Mouse (Mus musculus) heart, embryonic 13.5 days (tissue): ENCODE measurements at regions not wholly inside any gene's neighbourhood (a gene's known extent, or its start where the extent isn't known, plus 50 kb on each side); places are given as distances from the start of the nearest gene placed in this dataset.

Source experiments
- ATAC-seq: fragments of 200-750 bp; cut with Nextera tagmentation; 2 replicates; pipeline ENCODE4 v1.8.0; 2017; ENCODE audit warnings: moderate TSS enrichment; ENCODE audit not compliant: insufficient number of reproducible peaks, low FRiP score, low TSS enrichment; ENCODE audit errors: extremely low read depth
- H3K27ac ChIP-seq: fragments of 300-500 bp; sonication (generic); replicated peaks from 2 replicates; pipeline ENCODE4 v1.5.1; 2015; ENCODE audit warnings: moderate library complexity, mild to moderate bottlenecking, inconsistent platforms
- H3K27me3 ChIP-seq: fragments of 300-500 bp; sonication (generic); replicated peaks from 2 replicates; pipeline ENCODE4 v1.6.1; 2015; ENCODE audit warnings: mild to moderate bottlenecking, inconsistent platforms
- H3K36me3 ChIP-seq: fragments of 300-500 bp; sonication (generic); 2 replicates; pipeline ENCODE4 v1.6.1; 2015; ENCODE audit warnings: mild to moderate bottlenecking, inconsistent platforms
- H3K4me1 ChIP-seq: fragments of 300-500 bp; sonication (generic); 2 replicates; pipeline ENCODE4 v1.6.1; 2015; ENCODE audit warnings: inconsistent platforms
- H3K4me2 ChIP-seq: fragments of 300-500 bp; sonication (generic); 2 replicates; pipeline ENCODE4 v1.6.1; 2015; ENCODE audit warnings: inconsistent platforms, mild to moderate bottlenecking, moderate library complexity
- H3K4me3 ChIP-seq: fragments of 300-500 bp; sonication (generic); 2 replicates; pipeline ENCODE4 v1.5.1; 2015; ENCODE audit warnings: moderate library complexity, mild to moderate bottlenecking, inconsistent platforms
- H3K9ac ChIP-seq: fragments of 300-500 bp; sonication (generic); 2 replicates; pipeline ENCODE4 v1.6.1; 2015; ENCODE audit warnings: inconsistent platforms, mild to moderate bottlenecking, moderate library complexity
- H3K9me3 ChIP-seq: fragments of 300-500 bp; sonication (generic); 2 replicates; pipeline ENCODE4 v1.6.1; 2016; ENCODE audit warnings: inconsistent platforms
- WGBS: fragments of 180-500 bp; shearing (Covaris S2); methylation state at CpG from one replicate; pipeline ENCODE4 v1.1.7; 2015; ENCODE audit warnings: mixed read lengths; 5-methylcytosine and 5-hydroxymethylcytosine counted together

DNA sequence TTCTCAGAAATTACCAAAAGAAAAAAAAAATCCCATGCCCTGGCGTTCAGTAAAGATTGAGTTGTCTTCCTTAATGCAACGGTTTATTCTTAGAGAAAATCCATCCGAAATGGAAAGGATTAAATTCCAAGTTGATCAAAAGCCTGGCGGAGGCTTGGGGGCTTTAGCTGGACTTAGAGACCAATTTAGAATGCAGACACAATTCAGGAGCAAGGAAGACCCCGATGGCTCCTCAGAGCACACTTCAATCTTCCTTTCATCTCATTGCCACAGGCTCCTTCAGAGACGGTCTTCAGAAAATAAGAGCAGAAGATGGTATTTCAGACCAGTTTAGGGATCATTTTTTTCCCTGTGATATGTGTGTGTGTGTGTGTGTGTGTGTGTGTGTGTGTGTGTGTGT, 171.8 kb downstream of the Ankrd50 start:
- H3K4me2 ChIP-seq, result no peak overlapping the region
- H3K4me3 ChIP-seq, result no peak overlapping the region
- no peak overlapping the region for H3K9ac ChIP-seq
- WGBS, result 78% methylated on average over 6 of the region's 6 CpGs
- no peaks in the 10 kb centered on the region for H3K36me3 ChIP-seq
- no peaks in the 10 kb centered on the region for H3K27me3 ChIP-seq
- H3K4me1 ChIP-seq, result peaks cover 24% of the 10 kb centered on the region
- H3K9me3 ChIP-seq, result no peaks in the 10 kb centered on the region
- ATAC-seq, result no peak
- no peak overlapping the region; the same call in 1 of the 2 replicates for H3K27ac ChIP-seq

DNA sequence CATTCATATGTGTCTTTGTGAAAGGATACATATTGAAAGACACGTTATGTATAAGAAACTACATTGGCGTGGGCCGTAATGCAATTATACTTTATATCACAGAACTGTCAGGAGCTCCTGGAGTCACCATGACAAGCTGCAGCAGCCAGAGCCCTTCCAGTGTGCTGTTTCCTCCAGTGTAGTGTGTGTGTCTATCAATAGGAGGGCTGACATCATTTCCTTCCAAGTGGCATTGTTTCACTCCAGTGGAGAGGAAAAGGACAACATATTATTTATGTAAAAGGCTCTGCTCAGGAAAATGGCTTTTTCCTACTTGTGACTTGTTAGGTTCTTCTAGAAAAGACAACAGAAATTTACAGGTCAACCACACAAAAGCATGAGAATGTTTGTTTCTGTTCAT, 172.5 kb downstream of the Ankrd50 start:
- ATAC-seq, result no peak
- 28% methylated on average over 3 of the region's 3 CpGs for WGBS
- no peak overlapping the region for H3K9ac ChIP-seq

DNA sequence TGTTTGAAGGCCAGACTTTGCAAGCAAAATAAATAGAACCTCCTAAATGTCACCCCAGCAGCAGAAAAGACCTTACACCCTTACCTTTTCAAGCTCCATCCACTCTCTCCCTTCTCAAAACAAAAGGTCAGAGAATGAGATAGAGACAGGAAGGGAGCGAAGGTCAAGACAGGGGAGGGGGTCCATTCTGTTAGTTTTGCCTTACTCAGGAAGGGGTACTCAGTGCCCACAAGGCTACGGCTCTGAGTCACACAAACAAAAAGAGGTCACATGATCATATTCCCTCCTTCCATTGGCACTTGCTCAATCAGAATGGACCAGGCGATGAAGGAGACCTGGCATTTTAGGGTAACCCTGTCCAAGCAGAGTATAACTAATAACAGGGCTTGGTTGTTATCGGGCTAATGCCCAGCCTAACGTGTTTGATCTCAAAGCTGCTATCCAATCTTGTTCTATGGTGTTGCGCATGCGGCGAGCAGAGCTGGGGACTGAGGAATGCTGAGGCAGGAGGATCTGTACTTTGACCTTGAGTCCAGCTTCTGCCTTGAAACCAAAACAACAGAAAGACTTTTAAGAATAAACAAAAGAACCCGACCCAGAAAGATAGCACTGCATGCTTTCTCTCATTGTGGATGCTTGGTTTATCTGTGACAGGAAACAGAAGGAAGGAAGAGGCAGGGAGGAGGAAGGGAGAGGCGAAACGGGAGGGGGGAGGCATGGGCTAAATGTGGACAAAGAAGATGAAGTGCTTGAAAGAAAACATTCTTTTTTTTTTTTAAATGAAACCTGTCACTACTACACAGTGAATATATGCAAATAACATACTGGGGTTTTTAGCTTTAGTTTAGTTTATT, 184.5 kb downstream of the Ankrd50 start:
- Histone ChIP-seq H3K9ac (no peak overlapping the region), H3K4me2 (no peak overlapping the region), H3K27me3 (no peaks in the 10 kb centered on the region), H3K36me3 (no peaks in the 10 kb centered on the region), H3K4me3 (no peak overlapping the region), H3K9me3 (peaks cover 9% of the 10 kb centered on the region; the same call in 1 of the 2 replicates), H3K4me1 (peaks cover 18% of the 10 kb centered on the region), H3K27ac (peak overlapping the region; percentile 78)
- WGBS, result 45% methylated on average over 11 of the region's 11 CpGs
- no peak for ATAC-seq

More for the DNA sequence above, 172.5 kb downstream of the Ankrd50 start:
- H3K36me3 ChIP-seq, result no peaks in the 10 kb centered on the region
- peaks cover 27% of the 10 kb centered on the region for H3K4me1 ChIP-seq
- peak overlapping the region; percentile 77 for H3K27ac ChIP-seq
- no peaks in the 10 kb centered on the region for H3K27me3 ChIP-seq
- no peak overlapping the region for H3K4me2 ChIP-seq
- H3K9me3 ChIP-seq, result no peaks in the 10 kb centered on the region
- no peak overlapping the region for H3K4me3 ChIP-seq

DNA sequence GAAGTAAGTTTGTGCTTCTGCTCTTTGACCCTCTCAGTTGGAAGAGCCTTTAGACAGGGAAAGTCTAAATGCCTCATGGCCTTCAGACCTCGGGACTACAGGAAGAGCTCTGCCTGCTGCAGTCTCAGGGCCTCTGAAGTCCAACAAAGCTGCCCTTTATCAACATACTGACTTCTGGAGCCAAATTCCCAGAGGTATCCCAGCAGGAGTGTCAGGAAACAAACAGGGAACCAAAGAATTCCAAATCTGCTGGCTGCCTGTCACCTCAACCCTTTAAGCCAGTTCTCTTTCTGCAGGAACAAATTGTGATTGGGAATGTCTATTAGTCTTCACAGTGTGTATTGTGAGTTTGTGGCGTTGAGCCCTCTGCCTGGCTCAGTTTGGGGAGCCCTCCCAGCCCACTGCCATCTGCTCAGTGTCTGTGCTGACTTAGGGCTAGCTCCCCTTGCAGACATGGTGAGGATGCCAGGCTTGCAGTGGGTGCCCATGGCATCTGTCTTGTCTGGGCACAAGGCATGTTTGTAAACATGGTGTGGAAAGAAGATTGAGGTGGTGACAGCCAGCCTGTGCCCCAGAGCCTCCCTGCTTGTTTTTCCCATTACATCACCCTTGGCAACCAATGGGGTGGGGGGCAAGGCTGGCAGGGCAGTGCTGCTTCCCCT, 185.3 kb downstream of the Ankrd50 start:
- ATAC-seq, result no peak
- Histone ChIP-seq H3K36me3 (no peaks in the 10 kb centered on the region), H3K27ac (peak overlapping the region; percentile 78), H3K9ac (no peak overlapping the region), H3K4me1 (peaks cover 18% of the 10 kb centered on the region), H3K4me2 (no peak overlapping the region), H3K4me3 (no peak overlapping the region), H3K27me3 (no peaks in the 10 kb centered on the region), H3K9me3 (peaks cover 8% of the 10 kb centered on the region; the same call in 1 of the 2 replicates)
- 5% methylated on average over 2 of the region's 2 CpGs for WGBS

DNA sequence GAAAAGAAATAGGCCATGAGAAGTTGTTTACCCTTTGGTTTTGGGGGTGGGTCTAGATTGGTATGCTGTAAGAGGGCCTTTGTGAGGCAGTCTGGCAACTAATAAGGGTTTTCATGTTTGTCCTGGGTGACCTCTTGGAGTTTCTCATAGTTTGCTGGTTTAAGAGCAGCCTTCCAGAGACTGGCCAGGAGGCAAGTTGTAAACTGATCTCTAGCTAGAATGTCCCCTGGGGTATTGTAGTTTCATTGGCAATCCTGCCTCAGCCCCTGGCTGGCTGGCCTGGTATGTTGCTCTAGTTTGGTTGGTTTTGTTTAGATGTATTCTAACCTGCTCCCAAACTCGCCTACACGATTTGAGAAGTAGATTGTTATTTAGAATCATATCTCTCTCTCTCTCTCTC, 187.1 kb downstream of the Ankrd50 start:
- H3K27me3 ChIP-seq, result no peaks in the 10 kb centered on the region
- H3K4me3 ChIP-seq, result no peak overlapping the region
- H3K9ac ChIP-seq, result no peak overlapping the region
- no peak for ATAC-seq
- no peaks in the 10 kb centered on the region for H3K36me3 ChIP-seq
- no peaks in the 10 kb centered on the region for H3K9me3 ChIP-seq
- H3K4me2 ChIP-seq, result no peak overlapping the region
- H3K27ac ChIP-seq, result no peak overlapping the region
- peaks cover 18% of the 10 kb centered on the region for H3K4me1 ChIP-seq
- WGBS, result 75% methylated on average over 2 of the region's 2 CpGs

DNA sequence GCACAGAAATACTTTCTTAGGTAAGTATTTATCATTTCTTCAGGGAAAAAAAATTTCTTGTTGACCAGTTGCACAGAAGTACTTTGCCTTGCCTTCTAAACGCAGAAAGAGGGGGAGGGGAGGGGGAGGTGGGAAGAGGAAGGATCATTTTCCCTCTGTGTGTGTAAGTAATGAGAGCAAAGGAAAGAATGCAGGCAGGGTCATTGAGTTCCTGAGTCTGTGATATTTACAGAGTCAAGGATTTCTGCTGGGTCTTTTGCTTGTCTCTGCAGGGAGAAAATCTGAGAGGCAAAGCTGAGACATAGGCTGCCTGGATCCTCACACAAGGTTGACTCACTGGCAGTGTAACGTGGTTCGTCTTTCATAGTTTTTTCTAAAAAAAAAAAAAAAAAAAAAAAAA, 195.6 kb downstream of the Ankrd50 start:
- no peak overlapping the region for H3K4me2 ChIP-seq
- 0 out of 2 replicates have a peak overlapping the region, but pooled peaks have one; percentile 44 for H3K9ac ChIP-seq
- H3K27me3 ChIP-seq, result no peaks in the 10 kb centered on the region
- no peak overlapping the region for H3K4me3 ChIP-seq
- peaks cover 6% of the 10 kb centered on the region; the same call in 1 of the 2 replicates for H3K9me3 ChIP-seq
- 26% methylated on average over 3 of the region's 3 CpGs for WGBS
- peak overlapping the region; percentile 28; the same call in 1 of the 2 replicates for H3K27ac ChIP-seq
- no peak for ATAC-seq
- H3K36me3 ChIP-seq, result no peaks in the 10 kb centered on the region
- peaks cover 25% of the 10 kb centered on the region for H3K4me1 ChIP-seq

DNA sequence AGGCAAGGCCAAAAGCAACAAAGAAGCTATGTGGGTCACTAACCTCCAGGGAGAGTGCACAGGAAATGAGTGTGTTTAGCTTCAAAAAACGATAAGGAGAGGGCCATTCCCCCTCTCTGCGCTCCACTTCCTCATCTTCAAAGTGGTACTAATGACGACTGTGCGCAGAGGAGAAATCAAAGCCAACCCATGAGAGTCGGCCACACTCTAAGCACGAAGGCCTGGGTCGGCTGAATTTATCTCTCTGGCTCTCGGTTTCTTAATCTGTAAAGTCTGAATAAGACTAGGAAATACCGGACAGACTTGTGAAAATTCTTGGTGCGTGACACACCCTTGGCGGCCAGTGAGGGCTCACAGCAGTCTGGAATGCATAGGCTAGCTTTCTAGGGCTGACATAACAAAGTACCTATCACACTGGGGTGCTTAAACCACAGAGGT, 200.9 kb downstream of the Ankrd50 start:
- H3K9me3 ChIP-seq, result peaks cover 6% of the 10 kb centered on the region; the same call in 1 of the 2 replicates
- H3K4me2 ChIP-seq, result peak overlapping the region; percentile 42
- no peak overlapping the region for H3K4me3 ChIP-seq

DNA sequence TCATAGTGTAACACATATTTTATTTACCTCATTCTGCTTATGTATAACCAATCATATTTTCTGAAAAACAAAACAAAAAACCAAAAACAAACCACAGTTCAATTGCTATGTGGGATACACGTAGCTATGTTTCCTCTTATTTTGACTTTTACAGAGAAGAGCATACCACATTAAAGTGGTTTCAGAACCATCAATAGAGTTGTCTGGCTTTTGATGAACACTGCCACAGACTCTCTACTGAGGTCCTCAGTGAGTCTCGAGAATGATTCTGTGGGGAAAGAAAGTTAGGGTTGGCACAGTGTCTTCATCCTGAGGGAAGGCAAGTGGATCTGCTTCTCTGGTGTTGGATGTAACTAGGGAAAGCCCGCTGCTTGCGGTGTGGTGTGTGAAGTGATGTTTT, 201.8 kb downstream of the Ankrd50 start:
- no peak overlapping the region for H3K9ac ChIP-seq
- H3K27ac ChIP-seq, result peak overlapping the region; percentile 83
- H3K27me3 ChIP-seq, result no peaks in the 10 kb centered on the region
- no peak for ATAC-seq
- WGBS, result 85% methylated on average over 4 of the region's 4 CpGs
- H3K9me3 ChIP-seq, result peaks cover 6% of the 10 kb centered on the region; the same call in 1 of the 2 replicates
- H3K4me3 ChIP-seq, result no peak overlapping the region
- no peak overlapping the region for H3K4me2 ChIP-seq
- H3K36me3 ChIP-seq, result no peaks in the 10 kb centered on the region
- H3K4me1 ChIP-seq, result peaks cover 55% of the 10 kb centered on the region

More for the DNA sequence above, 200.9 kb downstream of the Ankrd50 start:
- no peaks in the 10 kb centered on the region for H3K36me3 ChIP-seq
- H3K9ac ChIP-seq, result no peak overlapping the region
- H3K27me3 ChIP-seq, result no peaks in the 10 kb centered on the region
- peak overlapping the region; percentile 83 for H3K27ac ChIP-seq
- H3K4me1 ChIP-seq, result peaks cover 60% of the 10 kb centered on the region
- WGBS, result 13% methylated on average over 11 of the region's 11 CpGs
- ATAC-seq, result peak; percentile 63; the same call in 1 of the 2 replicates

DNA sequence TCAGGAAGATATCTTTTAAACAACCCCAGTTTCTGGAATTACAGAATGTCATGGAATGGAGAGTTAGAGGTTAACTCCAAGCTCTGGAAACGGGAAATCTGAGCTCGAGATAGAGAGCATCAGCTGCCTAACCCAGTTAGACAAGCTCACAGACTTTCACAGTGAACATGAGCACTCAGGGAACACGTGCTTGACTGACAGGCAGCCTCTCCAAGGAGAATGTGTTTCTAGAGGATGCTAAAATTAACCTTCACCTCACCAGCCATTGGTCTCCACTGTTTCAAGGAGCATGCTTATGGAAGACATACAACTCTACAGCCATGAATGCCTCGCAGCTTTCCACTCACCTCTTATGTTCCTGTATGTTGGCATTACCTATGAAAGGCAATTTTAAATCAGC, 203.0 kb downstream of the Ankrd50 start:
- Histone ChIP-seq H3K27ac (peak overlapping the region; percentile 76), H3K9ac (0 out of 2 replicates have a peak overlapping the region, but pooled peaks have one; percentile 44), H3K4me1 (peaks cover 55% of the 10 kb centered on the region), H3K9me3 (peaks cover 6% of the 10 kb centered on the region; the same call in 1 of the 2 replicates), H3K27me3 (no peaks in the 10 kb centered on the region), H3K4me3 (no peak overlapping the region), H3K36me3 (no peaks in the 10 kb centered on the region), H3K4me2 (no peak overlapping the region)
- ATAC-seq, result no peak
- WGBS, result 16% methylated on average over 4 of the region's 4 CpGs

DNA sequence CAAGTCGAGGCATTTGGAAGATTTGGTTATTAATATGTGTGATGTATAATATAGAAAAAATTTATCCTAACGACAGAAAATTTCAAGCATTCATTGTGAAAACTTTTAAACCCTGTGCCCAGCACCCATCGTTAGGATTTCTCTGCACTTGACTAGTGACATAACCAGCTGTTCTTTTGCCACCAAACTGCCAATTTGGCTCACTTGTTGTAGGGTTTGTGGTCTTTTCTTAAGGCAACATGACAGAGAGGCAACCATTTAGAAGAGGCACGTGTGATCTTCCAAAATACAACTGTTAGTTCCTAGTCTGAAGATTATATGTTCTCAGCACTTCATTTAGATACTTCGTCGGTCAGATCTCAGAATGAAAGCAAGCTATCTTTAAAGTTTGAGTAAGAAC, 203.8 kb downstream of the Ankrd50 start:
- no peak overlapping the region for H3K4me2 ChIP-seq
- no peaks in the 10 kb centered on the region for H3K36me3 ChIP-seq
- H3K4me1 ChIP-seq, result peaks cover 58% of the 10 kb centered on the region
- H3K27ac ChIP-seq, result peak overlapping the region; percentile 76; the same call in 1 of the 2 replicates
- H3K9ac ChIP-seq, result no peak overlapping the region
- no peaks in the 10 kb centered on the region for H3K9me3 ChIP-seq
- no peaks in the 10 kb centered on the region for H3K27me3 ChIP-seq
- WGBS, result 79% methylated on average over 6 of the region's 6 CpGs
- H3K4me3 ChIP-seq, result no peak overlapping the region
- ATAC-seq, result no peak

DNA sequence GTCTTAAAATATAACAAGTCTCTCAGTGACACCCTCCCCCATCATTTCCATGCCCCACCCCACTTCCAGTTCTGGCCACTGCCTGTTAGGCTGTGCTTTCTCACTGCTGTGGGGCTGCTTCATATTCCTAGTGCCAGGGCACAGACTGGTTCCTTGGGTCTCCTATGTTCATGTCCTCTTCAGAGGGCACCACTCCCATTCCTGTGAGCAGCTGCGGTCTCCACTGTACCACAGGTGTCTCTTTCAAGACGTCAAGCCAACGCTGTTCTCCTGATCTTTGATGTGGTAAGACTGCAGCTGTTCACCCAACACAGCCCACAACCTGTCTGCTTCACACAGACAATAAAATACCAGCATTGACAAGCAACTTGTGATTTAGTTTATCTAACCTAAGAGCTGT, 204.5 kb downstream of the Ankrd50 start:
- no peaks in the 10 kb centered on the region for H3K27me3 ChIP-seq
- H3K9ac ChIP-seq, result no peak overlapping the region
- WGBS, result 77% methylated on average over 3 of the region's 3 CpGs
- no peak for ATAC-seq
- H3K27ac ChIP-seq, result no peak overlapping the region
- H3K9me3 ChIP-seq, result no peaks in the 10 kb centered on the region
- no peak overlapping the region for H3K4me2 ChIP-seq
- no peaks in the 10 kb centered on the region for H3K36me3 ChIP-seq
- no peak overlapping the region for H3K4me3 ChIP-seq
- peaks cover 63% of the 10 kb centered on the region for H3K4me1 ChIP-seq
